8 mouse cellular contexts compared by ENCODE assay signal in genomic region chr2:163718526-163718925, GRCm38 (mm10). TPM values are rescaled to one million over a fixed set of nuclear protein-coding genes. Genes with fewer than 3 reads are reported as not detected.
A peak's percentile ranks its signal among the peaks of the same experiment; 100 is the strongest.
DNase-seq lines count a peak whose midpoint lies in the region; ATAC-seq and TF ChIP-seq lines count a peak whose summit lies in the region.

No protein-coding gene starts in this region.

- no peak for TF ChIP-seq POLR2A in CH12.LX (IDR thresholded peaks at IDR 0.05; ENCODE audit: low read depth, low read length)
- no peak for TF ChIP-seq POLR2A in thymus, adult 2 months (IDR thresholded peaks at IDR 0.05; ENCODE audit: control insufficient read depth, extremely low read depth, insufficient read depth, low read length, poor library complexity)

- DNase-seq in cerebellum, postnatal 10 days: peak; percentile 53
- no peak for DNase-seq in hindbrain, embryonic 10.5 days (ENCODE audit: low spot score)
- DNase-seq in hindbrain, embryonic 14.5 days (ENCODE audit: low spot score): no peak
- no peak for DNase-seq in CH12.LX (ENCODE audit: extremely low read depth)
- DNase-seq in lung, adult 18-20 months: no peak
- no peak for DNase-seq in thymus, adult 2 months

- H3K27ac ChIP-seq in hindbrain, embryonic 10.5 days: peak overlapping the region; percentile 56; the same call in 1 of the 2 replicates
- no peak overlapping the region for H3K27ac ChIP-seq in hindbrain, embryonic 14.5 days
- H3K27ac ChIP-seq in CH12.LX (ENCODE audit: insufficient read depth, low read depth): peak overlapping the region; percentile 69
- H3K27ac ChIP-seq in intestine, embryonic 15.5 days: 0 out of 2 replicates have a peak overlapping the region, but pooled peaks have one; percentile 54
- no peak overlapping the region for H3K27ac ChIP-seq in thymus, adult 2 months (ENCODE audit: control insufficient read depth, insufficient read depth, low read length)

- no peak for TF ChIP-seq RAD21 in CH12.LX (IDR thresholded peaks at IDR 0.05; ENCODE audit: low read depth, low read length)

- no peak for ATAC-seq in cerebellum, adult (ENCODE audit: insufficient number of reproducible peaks, low FRiP score, low TSS enrichment)
- ATAC-seq in hindbrain, embryonic 14.5 days (ENCODE audit: low FRiP score): no peak
- peak; percentile 11 for ATAC-seq in intestine, embryonic 15.5 days

- peaks cover 24% of the 10 kb centered on the region for H3K4me1 ChIP-seq in hindbrain, embryonic 10.5 days (replicated peaks)
- H3K4me1 ChIP-seq in hindbrain, embryonic 14.5 days (replicated peaks; ENCODE audit: control insufficient read depth, insufficient read depth, low read length): peaks cover 5% of the 10 kb centered on the region
- peaks cover 33 to 62% of the 10 kb centered on the region in 2 experiments for H3K4me1 ChIP-seq in CH12.LX (ENCODE audit: control insufficient read depth in 1 of 2, insufficient read depth in 2 of 2)
- H3K4me1 ChIP-seq in intestine, embryonic 15.5 days (replicated peaks): peaks cover 20% of the 10 kb centered on the region; the same call in 1 of the 2 replicates
- peaks cover 26% of the 10 kb centered on the region for H3K4me1 ChIP-seq in thymus, adult 2 months (replicated peaks; ENCODE audit: control insufficient read depth, insufficient read depth, low read length)

- WGBS in hindbrain, embryonic 10.5 days: 70% methylated on average over 2 of the region's 2 CpGs
- 28% methylated on average over 2 of the region's 2 CpGs for WGBS in hindbrain, embryonic 14.5 days
- WGBS in intestine, embryonic 15.5 days: 24% methylated on average over 2 of the region's 2 CpGs
- WGBS in thymus, adult 2 months: 66% methylated on average over 2 of the region's 2 CpGs

- no peak overlapping the region for H3K4me3 ChIP-seq in hindbrain, embryonic 10.5 days
- H3K4me3 ChIP-seq in hindbrain, embryonic 14.5 days (replicated peaks; ENCODE audit: low read length): no peak overlapping the region
- H3K4me3 ChIP-seq in CH12.LX (replicated peaks in 1 of 3; ENCODE audit: low read depth in 2 of 3, low read length in 2 of 3, poor library complexity in 1 of 3): no peak overlapping the region
- no peak overlapping the region for H3K4me3 ChIP-seq in intestine, embryonic 15.5 days (replicated peaks)
- H3K4me3 ChIP-seq in thymus, adult 2 months (ENCODE audit: control insufficient read depth, insufficient read depth, low read length): no peak overlapping the region

- no peak for TF ChIP-seq EP300 in CH12.LX (IDR thresholded peaks at IDR 0.05; ENCODE audit: low read length)

- dilution Hi-C loops in CH12.LX (cut with MboI; ENCODE audit: extremely low pct_ligation_motif_present, extremely low pct_unique_long_range_greater_than_20kb, low sequenced_read_pairs): no loop called here

- no peak; a peak in 1 of 4 replicates for TF ChIP-seq CTCF in CH12.LX (conservative IDR thresholded peaks at IDR 0.05 in 1 of 2, IDR thresholded peaks at IDR 0.05 in 1 of 2; ENCODE audit: low read depth in 2 of 2, low read length in 2 of 2)
- TF ChIP-seq CTCF in thymus, adult 2 months (IDR thresholded peaks at IDR 0.05; ENCODE audit: borderline replicate concordance, control insufficient read depth, extremely low read depth, insufficient read depth, low read length, poor library complexity): no peak

- H3K9ac ChIP-seq in hindbrain, embryonic 14.5 days: no peak overlapping the region
- no peak overlapping the region for H3K9ac ChIP-seq in CH12.LX (ENCODE audit: insufficient read depth, low read depth)
- H3K9ac ChIP-seq in intestine, embryonic 15.5 days: no peak overlapping the region

- peaks cover 44% of the 10 kb centered on the region for H3K36me3 ChIP-seq in hindbrain, embryonic 10.5 days
- 0 out of 2 replicates have a peak, but pooled peaks cover 7% of the 10 kb centered on the region for H3K36me3 ChIP-seq in hindbrain, embryonic 14.5 days (replicated peaks; ENCODE audit: control insufficient read depth, insufficient read depth)
- peaks cover 35 to 90% of the 10 kb centered on the region in 2 experiments for H3K36me3 ChIP-seq in CH12.LX (replicated peaks in 1 of 2; ENCODE audit: control insufficient read depth in 1 of 2, insufficient read depth in 1 of 2, low read length in 1 of 2)
- no peaks in the 10 kb centered on the region; the same call in 1 of the 2 replicates for H3K36me3 ChIP-seq in intestine, embryonic 15.5 days
- H3K36me3 ChIP-seq in thymus, adult 2 months (ENCODE audit: control insufficient read depth, insufficient read depth, low read length): no peaks in the 10 kb centered on the region

- H3K79me2 ChIP-seq in CH12.LX (replicated peaks; ENCODE audit: control insufficient read depth, extremely low read depth, insufficient read depth, poor library complexity, severe bottlenecking): peaks cover 59% of the 10 kb centered on the region

- in situ Hi-C loops in CH12.LX (cut with MboI; ENCODE audit: low pct_ligation_motif_present, low pct_unique_long_range_greater_than_20kb, low sequenced_read_pairs): loop anchor here (5.0 kb wide), 2 partner anchors 71 to 111 kb away; partner anchors contain the start of gene Serinc3

- no peak overlapping the region for H3K4me2 ChIP-seq in hindbrain, embryonic 14.5 days (replicated peaks)
- peak overlapping the region; percentile 2; the same call in 1 of the 2 replicates for H3K4me2 ChIP-seq in CH12.LX (ENCODE audit: insufficient read depth, low read depth, poor library complexity, severe bottlenecking)
- H3K4me2 ChIP-seq in intestine, embryonic 15.5 days (replicated peaks): no peak overlapping the region

- no peaks in the 10 kb centered on the region for H3K27me3 ChIP-seq in hindbrain, embryonic 10.5 days (ENCODE audit: insufficient read depth, poor library complexity, severe bottlenecking)
- H3K27me3 ChIP-seq in hindbrain, embryonic 14.5 days (ENCODE audit: control insufficient read depth, insufficient read depth, low read length): no peaks in the 10 kb centered on the region
- H3K27me3 ChIP-seq in CH12.LX (replicated peaks): no peaks in the 10 kb centered on the region
- H3K27me3 ChIP-seq in intestine, embryonic 15.5 days (replicated peaks): no peaks in the 10 kb centered on the region
- H3K27me3 ChIP-seq in thymus, adult 2 months (ENCODE audit: control insufficient read depth, insufficient read depth, low read length): no peaks in the 10 kb centered on the region

- no peaks in the 10 kb centered on the region for H3K9me3 ChIP-seq in hindbrain, embryonic 10.5 days
- H3K9me3 ChIP-seq in hindbrain, embryonic 14.5 days (ENCODE audit: control insufficient read depth, low read length): no peaks in the 10 kb centered on the region
- no peaks in the 10 kb centered on the region for H3K9me3 ChIP-seq in CH12.LX (replicated peaks; ENCODE audit: low read length)
- H3K9me3 ChIP-seq in intestine, embryonic 15.5 days: no peaks in the 10 kb centered on the region

TF ChIP-seq in CH12.LX, 34 proteins besides CTCF, POLR2A, EP300 and RAD21:
- TF ChIP-seq SIN3A (IDR thresholded peaks at IDR 0.05; ENCODE audit: low read length) (0 out of 2 replicates have a peak, but pooled peaks have one; percentile 28), ZNF384 (IDR thresholded peaks at IDR 0.05; ENCODE audit: low read depth, low read length) (no peak), MEF2A (IDR thresholded peaks at IDR 0.05; ENCODE audit: borderline replicate concordance, low read depth, low read length) (peak; percentile 17; the same call in 1 of the 2 replicates), PAX5 (IDR thresholded peaks at IDR 0.05; ENCODE audit: low read length) (no peak), MAX (IDR thresholded peaks at IDR 0.05; ENCODE audit: low read length) (0 out of 2 replicates have a peak, but pooled peaks have one; percentile 8), UBTF (IDR thresholded peaks at IDR 0.05; ENCODE audit: low read depth, low read length) (no peak), USF1 (IDR thresholded peaks at IDR 0.05; ENCODE audit: low read depth, low read length) (no peak), POLR2AphosphoS2 (IDR thresholded peaks at IDR 0.05; ENCODE audit: low read depth, low read length) (no peak), E2F4 (IDR thresholded peaks at IDR 0.05; ENCODE audit: insufficient replicate concordance, low read depth, low read length) (no peak), MYC (IDR thresholded peaks at IDR 0.05; ENCODE audit: low read depth, low read length) (no peak), IRF4 (IDR thresholded peaks at IDR 0.05; ENCODE audit: low read depth, low read length) (0 out of 2 replicates have a peak, but pooled peaks have one; percentile 6), JUND (conservative IDR thresholded peaks at IDR 0.05; ENCODE audit: low read depth, low read length) (no peak), ETS1 (conservative IDR thresholded peaks at IDR 0.05; ENCODE audit: low read depth, low read length) (no peak), HCFC1 (IDR thresholded peaks at IDR 0.05; ENCODE audit: low read depth, low read length) (no peak), ZKSCAN1 (IDR thresholded peaks at IDR 0.05; ENCODE audit: borderline replicate concordance, low read depth, low read length) (no peak), MAFK (IDR thresholded peaks at IDR 0.05; ENCODE audit: insufficient replicate concordance, low read length) (no peak)

RNA-seq across cellular contexts. Expression of gene Ada, which starts 31.5 kb away (rescaled TPM):
- polyA plus RNA-seq in hindbrain, embryonic 10.5 days (2016; fragmentation: Nextera tagmentation; extraction: Ambion mirVana): 7.2 and 8.1 TPM in 2 replicates
- polyA plus RNA-seq in hindbrain, embryonic 14.5 days (2014; fragmentation: Nextera tagmentation; extraction: Ambion mirVana): 3.0 and 3.3 TPM in 2 replicates
- total RNA-seq in CH12.LX (2012; rRNA removed) (18.0 and 23.4 TPM in 2 replicates), CH12.LX (2014; rRNA removed) (21.8 and 24.0 TPM in 2 replicates)
- polyA plus RNA-seq in CH12.LX (2012; ENCODE audit: insufficient read length, low read depth): 19.9 and 21.1 TPM in 2 replicates
- 6.6 and 7.1 TPM in 2 replicates for polyA plus RNA-seq in intestine, embryonic 15.5 days (2015; fragmentation: Nextera tagmentation; extraction: Ambion mirVana)
- polyA plus RNA-seq in thymus, adult 2 months (2012; rRNA removed): 46.8 and 51.1 TPM in 2 replicates

Comparison
In these comparisons a context has a peak if more than half of its experiments do, and no peak if none do; other contexts are left out.
1. H3K27ac ChIP-seq: peak in hindbrain, embryonic 10.5 days (single experiment), CH12.LX (single experiment) and intestine, embryonic 15.5 days (single experiment); none in hindbrain, embryonic 14.5 days (single experiment) and thymus, adult 2 months (single experiment).
2. DNase-seq: peak in cerebellum, postnatal 10 days (2 of 2); none in hindbrain, embryonic 10.5 days (single experiment), hindbrain, embryonic 14.5 days (single experiment), CH12.LX (single experiment), lung, adult 18-20 months (0 of 2) and thymus, adult 2 months (single experiment).